Mouse (Mus musculus) olfactory bulb, adult 2 months (tissue): Measurements from ENCODE around the gene Pfn1.

Experiments used
- CTCF ChIP-seq: fragments of 200-500 bp; IDR thresholded peaks from 2 replicates; pipeline ENCODE4 v1.5.1; 2012; ENCODE audit warnings: low read depth, mild to moderate bottlenecking, low read length, moderate library complexity; ENCODE audit not compliant: insufficient read depth
- POLR2A ChIP-seq: fragments of 200-500 bp; IDR thresholded peaks from 2 replicates; pipeline ENCODE4 v1.6.1; 2012; ENCODE audit warnings: mild to moderate bottlenecking, low read depth, low read length, moderate library complexity; ENCODE audit not compliant: insufficient read depth

GRCm38 (mm10) chr11:70610752-70611151 is 43.7 kb downstream of the Pfn1 start:
- TF ChIP-seq POLR2A = no peak
- no peak for TF ChIP-seq CTCF
